Mouse (Mus musculus) forebrain, embryonic 12.5 days (tissue): ENCODE data around the gene Notch2. TPM values are rescaled to one million over a fixed set of nuclear protein-coding genes. Genes with fewer than 3 reads are reported as not detected.

ENCODE experiments used
- ATAC-seq: fragments of 200-750 bp; cut with Nextera tagmentation; 2 replicates; pipeline ENCODE4 v1.8.0; 2017; ENCODE audit warnings: moderate TSS enrichment; ENCODE audit not compliant: low FRiP score
- H3K27ac ChIP-seq: fragments of 300-500 bp; sonication (generic); 2 replicates; pipeline ENCODE4 v1.5.1; 2016; ENCODE audit warnings: mild to moderate bottlenecking
- H3K27me3 ChIP-seq: fragments of 300-500 bp; sonication (generic); 2 replicates; pipeline ENCODE4 v1.6.1; 2016; ENCODE audit warnings: mild to moderate bottlenecking
- H3K36me3 ChIP-seq: fragments of 300-500 bp; sonication (generic); replicated peaks from 2 replicates; pipeline ENCODE4 v1.6.1; 2016; ENCODE audit warnings: mild to moderate bottlenecking
- H3K4me1 ChIP-seq: fragments of 300-500 bp; sonication (generic); 2 replicates; pipeline ENCODE4 v1.6.1; 2016
- H3K4me2 ChIP-seq: fragments of 300-500 bp; sonication (generic); 2 replicates; pipeline ENCODE4 v1.6.1; 2016; ENCODE audit warnings: mild to moderate bottlenecking, moderate library complexity
- H3K4me3 ChIP-seq: fragments of 300-500 bp; sonication (generic); replicated peaks from 2 replicates; pipeline ENCODE4 v1.5.1; 2016; ENCODE audit warnings: mild to moderate bottlenecking
- H3K9ac ChIP-seq: fragments of 300-500 bp; sonication (generic); 2 replicates; pipeline ENCODE4 v1.6.1; 2016; ENCODE audit warnings: mild to moderate bottlenecking
- H3K9me3 ChIP-seq: fragments of 300-500 bp; sonication (generic); 2 replicates; pipeline ENCODE4 v1.6.1; 2016
- WGBS: fragments of 180-500 bp; shearing (Covaris S2); methylation state at CpG from one replicate; pipeline ENCODE4 v1.1.7; 2016; 5-methylcytosine and 5-hydroxymethylcytosine counted together
- polyA plus RNA-seq: library from polyadenylated mRNA; unstranded; fragments of >200 nt; fragmentation: Nextera tagmentation; extraction: Ambion mirVana; gene quantifications from 2 replicates; pipeline ENCODE4 v1.2.1, GENCODE M21; 2016

The Notch2 gene
- polyA plus RNA-seq, 1 experiment from 2014 or later, result 27.6 TPM

GRCm38 (mm10) chr3:98020431-98021229 is 7.3 kb downstream of the Notch2 start:
- Histone ChIP-seq H3K36me3 (no peaks in the 10 kb centered on the region), H3K4me3 (no peak overlapping the region), H3K4me1 (peaks cover 75% of the 10 kb centered on the region), H3K27ac (peak overlapping the region; percentile 19; the same call in 1 of the 2 replicates), H3K4me2 (no peak overlapping the region), H3K9ac (no peak overlapping the region), H3K27me3 (peaks cover 2% of the 10 kb centered on the region; the same call in 1 of the 2 replicates), H3K9me3 (no peaks in the 10 kb centered on the region)
- 74% methylated on average over 9 of the region's 9 CpGs for WGBS
- ATAC-seq, result no peak

- H3K4me2 ChIP-seq, result peak overlapping the region; percentile 44
- peak; percentile 69; the same call in 1 of the 2 replicates for ATAC-seq
- no peak overlapping the region for H3K9ac ChIP-seq
- no peaks in the 10 kb centered on the region for H3K36me3 ChIP-seq
- H3K9me3 ChIP-seq, result no peaks in the 10 kb centered on the region
- peaks cover 67% of the 10 kb centered on the region for H3K4me1 ChIP-seq
- WGBS, result 2% methylated on average over 13 of the region's 13 CpGs
- H3K27ac ChIP-seq, result peak overlapping the region; percentile 84
- peaks cover 4% of the 10 kb centered on the region; the same call in 1 of the 2 replicates for H3K27me3 ChIP-seq
- peak overlapping the region; percentile 5 for H3K4me3 ChIP-seq
Observed at GRCm38 (mm10) chr3:98024288-98024848, 11.0 kb downstream of the Notch2 start.

- 23% methylated on average over 14 of the region's 14 CpGs for WGBS
- peak overlapping the region; percentile 44; the same call in 1 of the 2 replicates for H3K4me2 ChIP-seq
- H3K9ac ChIP-seq, result no peak overlapping the region
- ATAC-seq, result no peak
- no peak overlapping the region for H3K4me3 ChIP-seq
- no peaks in the 10 kb centered on the region for H3K9me3 ChIP-seq
- peaks cover 65% of the 10 kb centered on the region for H3K4me1 ChIP-seq
- H3K27me3 ChIP-seq, result peaks cover 4% of the 10 kb centered on the region; the same call in 1 of the 2 replicates
- peak overlapping the region; percentile 84 for H3K27ac ChIP-seq
- no peaks in the 10 kb centered on the region for H3K36me3 ChIP-seq
Observed at GRCm38 (mm10) chr3:98025521-98025920, 12.2 kb downstream of the Notch2 start.

- Histone ChIP-seq H3K4me1 (peaks cover 65% of the 10 kb centered on the region), H3K4me2 (0 out of 2 replicates have a peak overlapping the region, but pooled peaks have one; percentile 4), H3K4me3 (no peak overlapping the region), H3K36me3 (no peaks in the 10 kb centered on the region), H3K27ac (peak overlapping the region; percentile 84), H3K9me3 (no peaks in the 10 kb centered on the region), H3K27me3 (peaks cover 4% of the 10 kb centered on the region; the same call in 1 of the 2 replicates), H3K9ac (0 out of 2 replicates have a peak overlapping the region, but pooled peaks have one; percentile 22)
- peak; percentile 59; the same call in 1 of the 2 replicates for ATAC-seq
- WGBS, result 29% methylated on average over 10 of the region's 10 CpGs
Observed at GRCm38 (mm10) chr3:98025921-98026880, 12.9 kb downstream of the Notch2 start.

GRCm38 (mm10) chr3:98027371-98027774 is 14.0 kb downstream of the Notch2 start:
- Histone ChIP-seq H3K4me1 (peaks cover 66% of the 10 kb centered on the region), H3K9me3 (no peaks in the 10 kb centered on the region), H3K36me3 (no peaks in the 10 kb centered on the region), H3K27me3 (peaks cover 4% of the 10 kb centered on the region; the same call in 1 of the 2 replicates), H3K4me3 (no peak overlapping the region), H3K27ac (no peak overlapping the region), H3K4me2 (no peak overlapping the region), H3K9ac (no peak overlapping the region)
- ATAC-seq, result no peak
- WGBS, result 70% methylated on average over 3 of the region's 3 CpGs

GRCm38 (mm10) chr3:98028072-98028471 is 14.7 kb downstream of the Notch2 start:
- H3K36me3 ChIP-seq, result no peaks in the 10 kb centered on the region
- H3K4me1 ChIP-seq, result peaks cover 70% of the 10 kb centered on the region
- H3K27ac ChIP-seq, result no peak overlapping the region
- H3K4me3 ChIP-seq, result no peak overlapping the region
- peaks cover 4% of the 10 kb centered on the region; the same call in 1 of the 2 replicates for H3K27me3 ChIP-seq
- WGBS, result 63% methylated on average over 4 of the region's 4 CpGs
- H3K4me2 ChIP-seq, result no peak overlapping the region
- no peak overlapping the region for H3K9ac ChIP-seq
- ATAC-seq, result no peak
- no peaks in the 10 kb centered on the region for H3K9me3 ChIP-seq

GRCm38 (mm10) chr3:98028936-98029335 is 15.6 kb downstream of the Notch2 start:
- H3K4me3 ChIP-seq, result no peak overlapping the region
- H3K27me3 ChIP-seq, result peaks cover 4% of the 10 kb centered on the region; the same call in 1 of the 2 replicates
- H3K36me3 ChIP-seq, result no peaks in the 10 kb centered on the region
- H3K9ac ChIP-seq, result no peak overlapping the region
- ATAC-seq, result no peak
- no peak overlapping the region for H3K27ac ChIP-seq
- peaks cover 73% of the 10 kb centered on the region for H3K4me1 ChIP-seq
- no peak overlapping the region for H3K4me2 ChIP-seq
- H3K9me3 ChIP-seq, result no peaks in the 10 kb centered on the region
- WGBS, result 70% methylated on average over 10 of the region's 10 CpGs

- ATAC-seq, result no peak
- peaks cover 73% of the 10 kb centered on the region for H3K4me1 ChIP-seq
Observed at GRCm38 (mm10) chr3:98031104-98031503, 17.8 kb downstream of the Notch2 start.

GRCm38 (mm10) chr3:98032191-98032590 is 18.9 kb downstream of the Notch2 start:
- 75% methylated on average over 3 of the region's 3 CpGs for WGBS
- ATAC-seq, result no peak
- H3K36me3 ChIP-seq, result no peaks in the 10 kb centered on the region
- H3K9ac ChIP-seq, result no peak overlapping the region
- H3K4me1 ChIP-seq, result peaks cover 76% of the 10 kb centered on the region
- no peaks in the 10 kb centered on the region for H3K27me3 ChIP-seq
- no peak overlapping the region for H3K4me3 ChIP-seq
- no peak overlapping the region for H3K4me2 ChIP-seq
- H3K9me3 ChIP-seq, result no peaks in the 10 kb centered on the region
- H3K27ac ChIP-seq, result no peak overlapping the region

More at GRCm38 (mm10) chr3:98031104-98031503, 17.8 kb downstream of the Notch2 start:
- no peak overlapping the region for H3K4me2 ChIP-seq
- WGBS, result 84% methylated on average over 7 of the region's 7 CpGs
- no peak overlapping the region for H3K27ac ChIP-seq
- H3K27me3 ChIP-seq, result no peaks in the 10 kb centered on the region
- H3K9me3 ChIP-seq, result no peaks in the 10 kb centered on the region
- H3K9ac ChIP-seq, result no peak overlapping the region
- H3K4me3 ChIP-seq, result no peak overlapping the region
- H3K36me3 ChIP-seq, result no peaks in the 10 kb centered on the region

GRCm38 (mm10) chr3:98032944-98033343 is 19.6 kb downstream of the Notch2 start:
- Histone ChIP-seq H3K27ac (no peak overlapping the region), H3K4me1 (peaks cover 79% of the 10 kb centered on the region), H3K9ac (no peak overlapping the region), H3K4me2 (no peak overlapping the region), H3K27me3 (no peaks in the 10 kb centered on the region), H3K9me3 (no peaks in the 10 kb centered on the region), H3K4me3 (no peak overlapping the region), H3K36me3 (no peaks in the 10 kb centered on the region)
- WGBS, result 43% methylated on average over 5 of the region's 5 CpGs
- no peak for ATAC-seq

- Histone ChIP-seq H3K9me3 (no peaks in the 10 kb centered on the region), H3K36me3 (no peaks in the 10 kb centered on the region), H3K9ac (no peak overlapping the region), H3K4me3 (no peak overlapping the region), H3K27me3 (no peaks in the 10 kb centered on the region), H3K4me1 (peaks cover 83% of the 10 kb centered on the region), H3K4me2 (peak overlapping the region; percentile 26), H3K27ac (peak overlapping the region; percentile 62; the same call in 1 of the 2 replicates)
- WGBS, result 37% methylated on average over 15 of the region's 15 CpGs
- 0 out of 2 replicates have a peak, but pooled peaks have one; percentile 21 for ATAC-seq
Observed at GRCm38 (mm10) chr3:98034622-98035593, 21.6 kb downstream of the Notch2 start.
